Mouse (Mus musculus) stomach, embryonic 16.5 days (tissue): ENCODE data around the gene Fam181a. TPM values are rescaled to one million over a fixed set of nuclear protein-coding genes. Genes with fewer than 3 reads are reported as not detected.

Experiments
- ATAC-seq: fragments of 200-750 bp; cut with Nextera tagmentation; 2 replicates; pipeline ENCODE4 v1.8.0; 2017; ENCODE audit warnings: moderate number of reproducible peaks, moderate TSS enrichment; ENCODE audit not compliant: insufficient read depth, low FRiP score
- H3K27ac ChIP-seq: fragments of 300-500 bp; sonication (generic); 2 replicates; pipeline ENCODE4 v1.5.1; 2014; ENCODE audit warnings: low read length
- H3K27me3 ChIP-seq: fragments of 300-500 bp; sonication (generic); 2 replicates; pipeline ENCODE4 v1.6.1; 2014; ENCODE audit warnings: low read length, control low read depth, mixed read lengths; ENCODE audit not compliant: control insufficient read depth, insufficient read depth
- H3K36me3 ChIP-seq: fragments of 300-500 bp; sonication (generic); 2 replicates; pipeline ENCODE4 v1.6.1; 2014; ENCODE audit warnings: low read length; ENCODE audit not compliant: control insufficient read depth, insufficient read depth
- H3K4me1 ChIP-seq: fragments of 300-500 bp; sonication (generic); 2 replicates; pipeline ENCODE4 v1.6.1; 2014; ENCODE audit warnings: low read length, control low read depth, mixed read lengths; ENCODE audit not compliant: control insufficient read depth, insufficient read depth
- H3K4me2 ChIP-seq: fragments of 300-500 bp; sonication (generic); 2 replicates; pipeline ENCODE4 v1.6.1; 2014; ENCODE audit warnings: low read depth, low read length, mixed read lengths
- H3K4me3 ChIP-seq: fragments of 300-500 bp; sonication (generic); replicated peaks from 2 replicates; pipeline ENCODE4 v1.5.1; 2014; ENCODE audit warnings: mild to moderate bottlenecking, low read length
- H3K9ac ChIP-seq: fragments of 300-500 bp; sonication (generic); 2 replicates; pipeline ENCODE4 v1.6.1; 2014; ENCODE audit warnings: low read length
- H3K9me3 ChIP-seq: fragments of 300-500 bp; sonication (generic); replicated peaks from 2 replicates; pipeline ENCODE4 v1.6.1; 2016; ENCODE audit warnings: low read length, control low read depth; ENCODE audit not compliant: control insufficient read depth
- WGBS: fragments of 180-500 bp; shearing (Covaris S2); extraction: QIAGEN DNeasy Blood & Tissue Kit; methylation state at CpG from one replicate; pipeline ENCODE4 v1.1.7; 2014; 5-methylcytosine and 5-hydroxymethylcytosine counted together
- polyA plus RNA-seq: library from polyadenylated mRNA; unstranded; fragments of >200 nt; fragmentation: Nextera tagmentation; extraction: Ambion mirVana; gene quantifications from 2 replicates; pipeline ENCODE4 v1.2.1, GENCODE M21; 2015

Fam181a gene
- polyA plus RNA-seq, 1 experiment from 2014 or later = not detected

DNA sequence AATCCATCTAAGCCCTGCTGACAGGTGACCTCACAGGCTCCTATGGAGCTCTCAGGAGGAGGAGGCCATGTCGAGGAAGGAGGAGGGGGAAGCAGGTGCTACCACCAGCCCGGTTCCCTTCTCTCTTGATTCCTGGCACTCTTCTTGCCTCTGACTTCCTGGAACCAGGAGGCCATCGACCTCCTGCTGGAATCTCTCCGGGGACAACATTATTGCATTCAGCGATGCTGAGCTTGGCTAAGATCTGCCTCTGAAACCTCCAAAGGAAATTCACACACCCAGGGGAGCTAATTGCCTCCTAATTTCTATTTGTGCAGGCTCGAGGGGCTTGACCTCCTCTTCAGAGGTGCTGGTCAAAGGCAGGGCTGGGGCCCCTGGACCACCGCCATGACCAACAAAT lies 16.3 kb downstream of the Fam181a start:
- peaks cover 17% of the 10 kb centered on the region for H3K27me3 ChIP-seq
- H3K4me2 ChIP-seq = no peak overlapping the region
- 25% methylated on average over 7 of the region's 7 CpGs for WGBS
- ATAC-seq = no peak
- no peak overlapping the region for H3K9ac ChIP-seq
- no peak overlapping the region for H3K4me3 ChIP-seq
- no peaks in the 10 kb centered on the region for H3K36me3 ChIP-seq
- no peak overlapping the region for H3K27ac ChIP-seq
- H3K4me1 ChIP-seq = no peaks in the 10 kb centered on the region
- no peaks in the 10 kb centered on the region for H3K9me3 ChIP-seq

- no peak for ATAC-seq
- H3K27me3 ChIP-seq = peaks cover 15% of the 10 kb centered on the region
- no peaks in the 10 kb centered on the region for H3K36me3 ChIP-seq
- no peak overlapping the region for H3K9ac ChIP-seq
- WGBS = 64% methylated on average over 7 of the region's 7 CpGs
- no peak overlapping the region for H3K27ac ChIP-seq
- no peaks in the 10 kb centered on the region for H3K9me3 ChIP-seq
- H3K4me2 ChIP-seq = no peak overlapping the region
- H3K4me1 ChIP-seq = no peaks in the 10 kb centered on the region
- no peak overlapping the region for H3K4me3 ChIP-seq
Measured at GRCm38 (mm10) chr12:103328448-103329191, 17.8 kb downstream of the Fam181a start.

GRCm38 (mm10) chr12:103331491-103331890 lies 20.7 kb downstream of the Fam181a start:
- no peak overlapping the region for H3K4me2 ChIP-seq
- no peaks in the 10 kb centered on the region for H3K36me3 ChIP-seq
- no peak overlapping the region for H3K9ac ChIP-seq
- WGBS = 57% methylated on average over 4 of the region's 4 CpGs
- no peak for ATAC-seq
- no peak overlapping the region for H3K27ac ChIP-seq
- H3K27me3 ChIP-seq = no peaks in the 10 kb centered on the region
- H3K9me3 ChIP-seq = no peaks in the 10 kb centered on the region
- no peaks in the 10 kb centered on the region for H3K4me1 ChIP-seq
- no peak overlapping the region for H3K4me3 ChIP-seq

DNA sequence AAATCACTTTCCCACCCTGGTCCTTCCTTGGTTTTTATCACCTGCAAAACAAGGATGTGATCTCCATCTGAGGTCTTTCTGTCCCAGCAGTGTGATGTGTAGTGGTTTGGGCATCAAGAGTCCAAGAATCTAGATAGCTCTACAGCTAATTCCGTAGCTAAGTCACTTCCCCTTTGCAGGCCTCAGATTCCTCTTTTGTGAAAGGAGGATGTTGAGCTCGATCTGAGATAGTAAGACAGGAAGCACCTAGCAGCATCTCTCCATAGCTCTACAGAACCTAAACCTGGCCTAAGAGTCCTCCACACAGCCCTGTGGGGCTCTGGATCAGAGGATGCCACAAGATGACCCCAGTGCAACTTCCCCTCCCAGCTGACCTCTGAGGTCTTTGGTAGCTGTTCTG lies 22.1 kb downstream of the Fam181a start:
- H3K9ac ChIP-seq = no peak overlapping the region
- H3K27me3 ChIP-seq = no peaks in the 10 kb centered on the region
- H3K4me2 ChIP-seq = no peak overlapping the region
- no peaks in the 10 kb centered on the region for H3K4me1 ChIP-seq
- no peak overlapping the region for H3K4me3 ChIP-seq
- ATAC-seq = no peak
- H3K9me3 ChIP-seq = no peaks in the 10 kb centered on the region
- H3K27ac ChIP-seq = no peak overlapping the region
- no peaks in the 10 kb centered on the region for H3K36me3 ChIP-seq
- WGBS = 74% methylated on average over 2 of the region's 2 CpGs

DNA sequence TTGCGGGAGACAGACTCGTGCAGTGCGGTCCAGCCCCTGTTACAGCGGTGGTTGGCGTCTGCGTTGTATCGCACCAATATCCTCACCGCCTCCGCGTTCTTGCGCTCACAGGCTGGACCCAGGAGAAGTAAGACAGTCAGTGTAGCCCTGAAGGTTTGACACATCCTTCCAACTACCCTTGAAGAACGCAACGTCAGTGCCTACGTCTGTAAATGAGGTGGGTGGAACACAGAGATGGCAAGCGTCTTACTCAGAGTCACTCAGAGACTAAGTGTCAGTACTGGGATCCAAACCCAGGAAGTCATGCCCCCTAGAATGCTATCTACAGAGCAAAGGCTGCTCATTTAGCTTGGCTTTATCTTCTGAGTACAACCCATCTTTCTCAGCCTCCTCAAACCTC lies 22.7 kb downstream of the Fam181a start:
- 92% methylated on average over 15 of the region's 15 CpGs for WGBS
- Histone ChIP-seq H3K4me3 (no peak overlapping the region), H3K4me1 (no peaks in the 10 kb centered on the region), H3K9ac (no peak overlapping the region), H3K27ac (no peak overlapping the region), H3K36me3 (no peaks in the 10 kb centered on the region), H3K4me2 (no peak overlapping the region), H3K27me3 (no peaks in the 10 kb centered on the region), H3K9me3 (no peaks in the 10 kb centered on the region)
- ATAC-seq = no peak

- ATAC-seq = no peak
Measured at GRCm38 (mm10) chr12:103336766-103337165, 26.0 kb downstream of the Fam181a start.

GRCm38 (mm10) chr12:103338162-103338798 lies 27.5 kb downstream of the Fam181a start:
- no peaks in the 10 kb centered on the region for H3K4me1 ChIP-seq
- H3K27ac ChIP-seq = no peak overlapping the region
- H3K4me2 ChIP-seq = no peak overlapping the region
- WGBS = 57% methylated on average over 14 of the region's 14 CpGs
- H3K4me3 ChIP-seq = no peak overlapping the region
- H3K9ac ChIP-seq = no peak overlapping the region
- H3K9me3 ChIP-seq = no peaks in the 10 kb centered on the region
- ATAC-seq = peak; percentile 54; the same call in 1 of the 2 replicates
- H3K27me3 ChIP-seq = no peaks in the 10 kb centered on the region
- H3K36me3 ChIP-seq = no peaks in the 10 kb centered on the region

More at GRCm38 (mm10) chr12:103336766-103337165, 26.0 kb downstream of the Fam181a start:
- no peaks in the 10 kb centered on the region for H3K4me1 ChIP-seq
- H3K9me3 ChIP-seq = no peaks in the 10 kb centered on the region
- no peak overlapping the region for H3K27ac ChIP-seq
- H3K4me3 ChIP-seq = no peak overlapping the region
- no peak overlapping the region for H3K4me2 ChIP-seq
- no peaks in the 10 kb centered on the region for H3K27me3 ChIP-seq
- 68% methylated on average over 3 of the region's 3 CpGs for WGBS
- no peaks in the 10 kb centered on the region for H3K36me3 ChIP-seq
- H3K9ac ChIP-seq = no peak overlapping the region

DNA sequence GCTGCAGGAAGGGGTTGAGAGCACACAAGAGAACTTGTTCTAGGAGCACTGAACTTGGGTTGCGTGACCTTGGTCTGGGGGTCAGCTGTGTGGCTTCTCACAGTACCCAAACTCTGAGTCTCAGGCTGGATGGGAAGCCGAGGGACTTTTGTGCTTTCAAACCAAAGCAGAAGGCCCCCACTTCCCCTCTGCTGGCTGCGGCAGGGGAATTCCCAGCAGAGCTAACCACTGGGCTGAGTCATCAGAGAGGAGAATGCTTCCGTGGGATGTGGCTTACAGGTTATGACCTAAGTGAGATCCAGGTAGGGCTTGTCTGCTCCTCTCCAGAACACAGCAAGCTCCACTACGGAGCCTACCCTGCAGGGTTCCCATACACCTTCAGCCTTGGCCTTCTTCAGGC lies 30.4 kb downstream of the Fam181a start:
- H3K36me3 ChIP-seq = no peaks in the 10 kb centered on the region
- no peak overlapping the region for H3K9ac ChIP-seq
- no peak for ATAC-seq
- H3K27me3 ChIP-seq = no peaks in the 10 kb centered on the region
- no peaks in the 10 kb centered on the region for H3K4me1 ChIP-seq
- no peak overlapping the region for H3K4me3 ChIP-seq
- 68% methylated on average over 5 of the region's 5 CpGs for whole genome bisulfite sequencing
- no peaks in the 10 kb centered on the region for H3K9me3 ChIP-seq
- no peak overlapping the region for H3K27ac ChIP-seq
- no peak overlapping the region for H3K4me2 ChIP-seq

DNA sequence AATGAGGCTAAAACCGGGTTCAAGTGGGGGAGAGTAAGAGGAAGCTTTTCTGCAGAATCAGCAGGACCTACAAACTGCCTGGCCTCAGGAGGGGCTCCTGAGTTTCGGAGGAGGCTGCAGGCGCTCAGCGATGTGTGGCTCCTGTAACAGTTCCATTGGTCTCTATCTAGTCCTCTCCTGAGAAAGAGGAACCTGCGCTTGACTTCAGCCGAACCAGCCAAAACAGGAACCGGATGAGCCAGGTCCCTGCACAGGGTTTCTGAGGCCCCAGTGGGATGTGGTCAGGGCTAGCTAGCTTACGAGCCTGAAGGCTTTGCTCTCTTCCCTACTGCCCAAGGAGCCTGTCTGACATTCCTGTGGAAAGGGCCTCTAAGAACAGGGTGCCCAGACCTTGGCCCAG lies 32.7 kb downstream of the Fam181a start:
- WGBS = 71% methylated on average over 8 of the region's 8 CpGs
- ATAC-seq = no peak

More for the DNA sequence above, 32.7 kb downstream of the Fam181a start:
- Histone ChIP-seq H3K27me3 (no peaks in the 10 kb centered on the region), H3K4me1 (no peaks in the 10 kb centered on the region), H3K9me3 (no peaks in the 10 kb centered on the region), H3K9ac (no peak overlapping the region), H3K27ac (no peak overlapping the region), H3K4me2 (no peak overlapping the region), H3K4me3 (no peak overlapping the region), H3K36me3 (no peaks in the 10 kb centered on the region)
